In the genomic region with DNA sequence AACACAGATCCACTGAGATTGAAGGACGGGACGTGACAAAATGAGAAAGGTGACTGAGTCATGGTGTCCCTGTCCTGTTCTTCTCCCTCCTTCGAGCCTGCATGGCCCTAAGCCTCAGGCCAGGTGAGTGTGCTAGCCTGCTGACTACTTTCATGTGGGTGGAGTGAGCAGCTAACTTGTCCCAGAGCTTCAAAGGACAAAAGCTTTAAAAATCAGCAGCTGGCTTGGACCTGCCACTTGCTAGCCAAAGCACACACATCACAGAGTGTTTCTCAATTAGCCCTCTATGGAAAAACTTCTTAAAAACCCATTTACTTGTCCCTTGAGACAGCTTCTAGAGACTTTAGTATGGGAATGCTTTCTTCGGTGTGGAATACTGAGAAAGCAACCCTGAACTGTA, we compare ENCODE assay signal across 23 mouse cellular contexts. TPM values are rescaled to one million over a fixed set of nuclear protein-coding genes. Genes with fewer than 3 reads are reported as not detected.
A peak's percentile ranks its signal among the peaks of the same experiment; 100 is the strongest.
DNase-seq lines count a peak whose midpoint lies in the region; ATAC-seq and TF ChIP-seq lines count a peak whose summit lies in the region.
"Had no signal": no experiment of that assay in that cellular context is flagged by ENCODE, and none has a peak within 500 bp of the region (broad histone marks: within the 10 kb centered on the region; RNA-seq: fewer than 3 reads in every experiment).

No protein-coding gene starts in this region.

- no peaks in the 10 kb centered on the region for H3K36me3 ChIP-seq in heart, embryonic 10.5 days
- no peaks in the 10 kb centered on the region for H3K36me3 ChIP-seq in heart, adult 2 months (ENCODE audit: control insufficient read depth, insufficient read depth, low read length)
- no peaks in the 10 kb centered on the region for H3K36me3 ChIP-seq in limb, embryonic 13.5 days
- H3K36me3 ChIP-seq in limb, embryonic 10.5 days: no peaks in the 10 kb centered on the region
- H3K36me3 ChIP-seq: embryonic facial prominence, embryonic 15.5 days; forebrain, embryonic 12.5 days; forebrain, embryonic 15.5 days; heart, embryonic 12.5 days; heart, embryonic 15.5 days had no signal

- no peaks in the 10 kb centered on the region for H3K9me3 ChIP-seq in heart, embryonic 10.5 days
- no peaks in the 10 kb centered on the region for H3K9me3 ChIP-seq in limb, embryonic 13.5 days
- no peaks in the 10 kb centered on the region for H3K9me3 ChIP-seq in limb, embryonic 10.5 days (replicated peaks)
- H3K9me3 ChIP-seq: embryonic facial prominence, embryonic 15.5 days; forebrain, embryonic 12.5 days; forebrain, embryonic 15.5 days; heart, embryonic 12.5 days; heart, embryonic 15.5 days had no signal

- peak; percentile 64 for ATAC-seq in limb, embryonic 13.5 days (ENCODE audit: low FRiP score, low read depth)
- ATAC-seq: activated CD4-positive, CD25-positive, alpha-beta regulatory T cell, adult 4 months; forebrain, embryonic 15.5 days; intestine, postnatal 0 days had no signal

- 82% methylated on average over 4 of the region's 4 CpGs for WGBS in heart, embryonic 10.5 days
- 66% methylated on average over 4 of the region's 4 CpGs for WGBS in heart, adult 2 months
- 57% methylated on average over 4 of the region's 4 CpGs for WGBS in limb, embryonic 13.5 days
- WGBS in limb, embryonic 10.5 days: 88% methylated on average over 4 of the region's 4 CpGs

- no peak overlapping the region for H3K9ac ChIP-seq in heart, adult 2 months (ENCODE audit: low read depth, low read length)
- no peak overlapping the region for H3K9ac ChIP-seq in limb, embryonic 13.5 days
- H3K9ac ChIP-seq: embryonic facial prominence, embryonic 15.5 days; forebrain, embryonic 12.5 days; forebrain, embryonic 15.5 days; heart, embryonic 12.5 days; heart, embryonic 15.5 days had no signal

- TF ChIP-seq POLR2A in heart, adult 2 months (IDR thresholded peaks at IDR 0.05; ENCODE audit: insufficient read depth, low read depth, low read length): no peak

- no peak overlapping the region for H3K4me3 ChIP-seq in heart, embryonic 10.5 days
- no peak overlapping the region for H3K4me3 ChIP-seq in heart, adult 2 months
- no peak overlapping the region for H3K4me3 ChIP-seq in limb, embryonic 13.5 days
- no peak overlapping the region for H3K4me3 ChIP-seq in limb, embryonic 10.5 days
- H3K4me3 ChIP-seq: embryonic facial prominence, embryonic 15.5 days; forebrain, embryonic 12.5 days; forebrain, embryonic 15.5 days; heart, embryonic 12.5 days; heart, embryonic 15.5 days had no signal

- no peaks in the 10 kb centered on the region for H3K4me1 ChIP-seq in heart, embryonic 10.5 days
- H3K4me1 ChIP-seq in heart, adult 2 months (ENCODE audit: control insufficient read depth, insufficient read depth, low read length): no peaks in the 10 kb centered on the region
- peaks cover 24% of the 10 kb centered on the region for H3K4me1 ChIP-seq in limb, embryonic 13.5 days
- H3K4me1 ChIP-seq in limb, embryonic 10.5 days: no peaks in the 10 kb centered on the region

- TF ChIP-seq EP300 in heart, adult 2 months (IDR thresholded peaks at IDR 0.05; ENCODE audit: insufficient read depth, low read depth, low read length): no peak

- H3K4me2 ChIP-seq in limb, embryonic 13.5 days (replicated peaks): no peak overlapping the region
- H3K4me2 ChIP-seq: embryonic facial prominence, embryonic 15.5 days; forebrain, embryonic 12.5 days; forebrain, embryonic 15.5 days; heart, embryonic 12.5 days; heart, embryonic 15.5 days had no signal

- no peak overlapping the region for H3K27ac ChIP-seq in heart, embryonic 10.5 days
- no peak overlapping the region for H3K27ac ChIP-seq in heart, adult 2 months
- 0 out of 2 replicates have a peak overlapping the region, but pooled peaks have one; percentile 10 for H3K27ac ChIP-seq in limb, embryonic 13.5 days
- no peak overlapping the region for H3K27ac ChIP-seq in limb, embryonic 10.5 days
- H3K27ac ChIP-seq: embryonic facial prominence, embryonic 15.5 days; forebrain, embryonic 12.5 days; forebrain, embryonic 15.5 days; heart, embryonic 15.5 days had no signal

- no peak for TF ChIP-seq CTCF in heart, adult 2 months (IDR thresholded peaks at IDR 0.05)

- no peaks in the 10 kb centered on the region for H3K27me3 ChIP-seq in heart, embryonic 10.5 days (ENCODE audit: insufficient read depth, poor library complexity, severe bottlenecking)
- H3K27me3 ChIP-seq in heart, adult 2 months (ENCODE audit: control insufficient read depth, insufficient read depth, low read length): no peaks in the 10 kb centered on the region
- H3K27me3 ChIP-seq in limb, embryonic 13.5 days: no peaks in the 10 kb centered on the region
- H3K27me3 ChIP-seq in limb, embryonic 10.5 days (ENCODE audit: low read depth, poor library complexity, severe bottlenecking): no peaks in the 10 kb centered on the region
- H3K27me3 ChIP-seq: embryonic facial prominence, embryonic 15.5 days; forebrain, embryonic 12.5 days; forebrain, embryonic 15.5 days; heart, embryonic 12.5 days; heart, embryonic 15.5 days had no signal

- H3K79me2 ChIP-seq in heart, adult 2 months (replicated peaks; ENCODE audit: control insufficient read depth, insufficient read depth, low read length): no peaks in the 10 kb centered on the region

- intact Hi-C loops in heart, adult 2 months (cut with DNase I): no loop called here

- DNase-seq in adrenal gland, postnatal 10 days: peak; percentile 21
- no peak for DNase-seq in adrenal gland, adult 8-10 months
- peak; percentile 52 for DNase-seq in heart, embryonic 10.5 days (ENCODE audit: low spot score)
- no peak for DNase-seq in heart, adult 2 months
- no peak for DNase-seq in limb, embryonic 10.5 days (ENCODE audit: low spot score)
- DNase-seq: adrenal gland, postnatal 14 days; cerebellum, adult 11 months; cerebellum, adult 2 months; cerebellum, adult 9-11 months; cerebellum, postnatal 25 days; gastrocnemius, postnatal 25 days; heart, postnatal 10 days; kidney, adult 2 months had no signal

RNA-seq across cellular contexts. Expression of a gene that starts 5.2 kb away (rescaled TPM):
- total RNA-seq in adrenal gland, postnatal 10 days (2021): 1 to 10 TPM; 1.6 to 2.5 TPM
- total RNA-seq in adrenal gland, adult 8-10 months (2022): 1 to 10 TPM in 3 of 4 experiments, under 1 TPM in 1; 0.78 to 2.8 (median 1.3) TPM
- polyA plus RNA-seq in heart, embryonic 10.5 days (2016; fragmentation: Nextera tagmentation; extraction: Ambion mirVana): 0.49 and 0.78 TPM in 2 replicates
- total RNA-seq in heart, adult 2 months (2021): under 1 TPM in 1 of 2 experiments, not detected in 1; 0.18 TPM
- polyA plus RNA-seq in heart, adult 2 months (2012; rRNA removed): 0.06 TPM in 1 of 2 replicates, not detected in the other
- polyA plus RNA-seq in limb, embryonic 13.5 days (2015; fragmentation: Nextera tagmentation; extraction: Ambion mirVana): 1.2 and 1.5 TPM in 2 replicates
- 0.48 and 0.85 TPM in 2 replicates for polyA plus RNA-seq in limb, embryonic 10.5 days (2016; fragmentation: Nextera tagmentation; extraction: Ambion mirVana)
- total RNA-seq: common myeloid progenitor, adult 5-6 weeks; gastrocnemius, adult 8-10 months; gastrocnemius, postnatal 25 days had no signal

RNA-seq across cellular contexts. Expression of a gene that starts 22.1 kb away (rescaled TPM):
- 10 to 100 TPM; 12.6 to 15.8 TPM for total RNA-seq in adrenal gland, postnatal 10 days (2021)
- 10 to 100 TPM; 11.8 to 22.0 (median 16.8) TPM for total RNA-seq in adrenal gland, adult 8-10 months (2022)
- 12.4 and 12.9 TPM in 2 replicates for polyA plus RNA-seq in heart, embryonic 10.5 days (2016; fragmentation: Nextera tagmentation; extraction: Ambion mirVana)
- 1 to 10 TPM; 5.4 to 6.0 TPM for total RNA-seq in heart, adult 2 months (2021)
- polyA plus RNA-seq in heart, adult 2 months (2012; rRNA removed): 3.9 and 6.9 TPM in 2 replicates
- polyA plus RNA-seq in limb, embryonic 13.5 days (2015; fragmentation: Nextera tagmentation; extraction: Ambion mirVana): 24.4 and 25.5 TPM in 2 replicates
- 16.9 and 22.2 TPM in 2 replicates for polyA plus RNA-seq in limb, embryonic 10.5 days (2016; fragmentation: Nextera tagmentation; extraction: Ambion mirVana)

RNA-seq across cellular contexts. Expression of a gene that starts 22.4 kb away (rescaled TPM):
- 10 to 100 TPM; 14.1 to 17.4 TPM for total RNA-seq in adrenal gland, postnatal 10 days (2021)
- total RNA-seq in adrenal gland, adult 8-10 months (2022): 10 to 100 TPM; 15.5 to 27.5 (median 19.9) TPM
- polyA plus RNA-seq in heart, embryonic 10.5 days (2016; fragmentation: Nextera tagmentation; extraction: Ambion mirVana): 17.4 and 18.6 TPM in 2 replicates
- 10 to 100 TPM; 15.4 to 15.6 TPM for total RNA-seq in heart, adult 2 months (2021)
- polyA plus RNA-seq in heart, adult 2 months (2012; rRNA removed): 9.1 and 9.5 TPM in 2 replicates
- polyA plus RNA-seq in limb, embryonic 13.5 days (2015; fragmentation: Nextera tagmentation; extraction: Ambion mirVana): 18.9 and 19.7 TPM in 2 replicates
- polyA plus RNA-seq in limb, embryonic 10.5 days (2016; fragmentation: Nextera tagmentation; extraction: Ambion mirVana): 20.0 and 23.9 TPM in 2 replicates

Comparison
In these comparisons a context has a peak if more than half of its experiments do, and no peak if none do; other contexts are left out.
1. DNase-seq: peak in adrenal gland, postnatal 10 days (single experiment) and heart, embryonic 10.5 days (single experiment); none in adrenal gland, adult 8-10 months (single experiment), heart, adult 2 months (0 of 2) and limb, embryonic 10.5 days (single experiment).